Mouse (Mus musculus): ENCODE measurements around the gene Rbfox3. TPM values are rescaled to one million over a fixed set of nuclear protein-coding genes. Genes with fewer than 3 reads are reported as not detected.

Rbfox3 gene
- polyA plus RNA-seq, 2 experiments, result 0.08 to 0.17 TPM

DNA sequence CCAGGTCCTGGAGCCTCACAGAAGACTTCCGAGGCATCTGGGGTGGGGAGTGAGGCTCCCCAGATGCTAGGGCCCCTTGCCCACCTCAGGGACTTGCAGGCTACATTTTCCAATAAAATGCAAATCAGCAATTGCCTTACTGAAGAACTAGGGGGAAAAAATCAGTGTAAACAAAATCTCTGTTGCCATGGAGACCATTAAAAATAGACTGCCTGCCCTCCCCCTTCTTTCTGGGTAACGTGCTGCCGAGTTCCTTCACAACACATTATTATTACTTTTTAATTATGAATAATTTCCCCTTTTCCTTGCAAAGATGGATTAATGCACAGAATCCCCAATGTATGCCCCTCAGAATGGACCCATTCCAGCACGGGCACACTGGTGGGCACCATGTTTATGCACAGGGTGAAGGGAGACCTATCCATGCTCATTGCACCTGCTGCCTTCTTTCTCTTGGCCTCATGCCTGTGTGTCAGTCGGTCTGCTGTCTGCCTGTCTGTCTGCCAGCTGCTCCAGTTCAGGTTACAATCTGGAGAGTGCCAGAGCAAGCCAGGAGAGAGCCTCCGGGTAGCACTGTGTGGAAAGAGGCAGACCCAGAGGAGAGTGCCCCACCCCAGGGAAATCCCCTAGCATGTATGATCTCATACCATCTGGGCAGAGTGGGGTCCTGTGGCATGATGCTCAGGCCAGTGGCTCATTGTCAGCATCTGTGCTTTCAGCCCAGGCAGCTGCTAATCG lies 159.3 kb downstream of the Rbfox3 start:
- Histone ChIP-seq H3K36me3 (replicated peaks; ENCODE audit: control insufficient read depth, insufficient read depth, low read depth) (no peaks in the 10 kb centered on the region), H3K27ac (no peak overlapping the region), H3K9ac (replicated peaks) (no peak overlapping the region), H3K9me3 (ENCODE audit: control insufficient read depth, low read length) (no peaks in the 10 kb centered on the region), H3K4me1 (replicated peaks; ENCODE audit: control insufficient read depth in 2 of 2, insufficient read depth in 2 of 2, low read length in 1 of 2) (no peaks in the 10 kb centered on the region), H3K4me3 (ENCODE audit: insufficient read depth in 1 of 2, low read depth in 2 of 2, low read length in 2 of 2) (no peak overlapping the region), H3K4me2 (ENCODE audit: low read depth) (no peak overlapping the region), H3K27me3 (ENCODE audit: control insufficient read depth, insufficient read depth, low read length) (no peaks in the 10 kb centered on the region)
- no peak for ATAC-seq (ENCODE audit: insufficient read depth)
- WGBS (ENCODE audit: insufficient replicate concordance), result 40% methylated on average over 7 of the region's 7 CpGs
- TF ChIP-seq CTCF (IDR thresholded peaks at IDR 0.05; ENCODE audit: low read depth), result no peak
- TF ChIP-seq EP300 (IDR thresholded peaks at IDR 0.05; ENCODE audit: low read depth), result no peak
- no peak for DNase-seq (ENCODE audit: low read depth in 3 of 3, low spot score in 3 of 3)

DNA sequence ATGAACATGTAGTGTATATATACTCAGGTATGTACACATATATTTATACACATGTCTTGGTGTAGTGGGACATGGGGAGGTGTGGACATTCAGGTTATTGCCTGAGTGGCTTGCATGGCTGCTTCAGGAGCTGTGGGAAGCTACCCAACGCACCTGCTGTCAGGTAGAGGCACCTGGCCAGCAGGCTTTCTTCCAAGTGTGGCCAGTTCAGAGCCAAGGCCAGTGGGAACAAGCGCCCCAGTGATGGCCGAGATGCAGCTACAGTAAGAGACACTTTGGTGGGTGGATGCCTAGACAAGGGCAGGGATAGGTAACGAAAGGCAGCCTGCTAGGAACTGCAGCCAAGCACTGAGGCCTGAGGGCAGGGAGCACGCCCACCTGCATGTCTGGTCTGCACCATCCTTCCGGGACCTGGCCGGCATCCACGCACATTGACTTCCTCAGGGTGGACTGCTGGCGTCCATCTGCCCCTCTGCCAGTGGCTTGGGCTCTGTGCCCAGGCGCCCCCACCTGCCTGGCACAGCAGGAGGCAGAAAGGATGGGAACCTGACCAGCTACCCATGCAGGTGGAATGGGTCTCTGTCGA lies 160.6 kb downstream of the Rbfox3 start:
- WGBS (ENCODE audit: insufficient replicate concordance), result 61% methylated on average over 11 of the region's 11 CpGs
- ATAC-seq (ENCODE audit: insufficient read depth) (no peak), DNase-seq (ENCODE audit: low read depth in 3 of 3, low spot score in 3 of 3) (no peak)
- Histone ChIP-seq H3K4me1 (replicated peaks; ENCODE audit: control insufficient read depth in 2 of 2, insufficient read depth in 2 of 2, low read length in 1 of 2) (no peaks in the 10 kb centered on the region), H3K9me3 (ENCODE audit: control insufficient read depth, low read length) (no peaks in the 10 kb centered on the region), H3K4me3 (ENCODE audit: insufficient read depth in 1 of 2, low read depth in 2 of 2, low read length in 2 of 2) (no peak overlapping the region), H3K9ac (replicated peaks) (no peak overlapping the region), H3K27me3 (ENCODE audit: control insufficient read depth, insufficient read depth, low read length) (no peaks in the 10 kb centered on the region), H3K36me3 (replicated peaks; ENCODE audit: control insufficient read depth, insufficient read depth, low read depth) (no peaks in the 10 kb centered on the region), H3K27ac (no peak overlapping the region), H3K4me2 (ENCODE audit: low read depth) (no peak overlapping the region)
- TF ChIP-seq EP300 (IDR thresholded peaks at IDR 0.05; ENCODE audit: low read depth) (no peak), CTCF (IDR thresholded peaks at IDR 0.05; ENCODE audit: low read depth) (no peak)

DNA sequence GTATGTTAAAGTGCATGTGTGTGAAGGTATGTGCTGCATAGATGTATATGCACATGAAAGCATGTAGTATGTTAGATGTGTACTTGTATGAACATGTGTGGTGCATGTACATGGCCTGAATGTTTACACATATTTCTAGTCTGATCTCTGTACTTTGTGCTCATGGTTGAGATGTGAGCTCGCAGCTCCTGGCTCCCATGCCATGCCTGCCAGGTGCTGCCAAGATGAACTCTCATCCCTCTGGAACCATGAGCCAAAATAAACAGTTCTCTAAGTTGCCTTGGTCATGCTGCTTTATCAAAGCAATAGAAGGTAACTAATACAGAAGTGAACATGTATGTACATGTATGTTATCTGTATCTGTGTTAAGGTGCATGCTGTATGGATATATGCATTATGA lies 161.9 kb downstream of the Rbfox3 start:
- Histone ChIP-seq H3K27me3 (ENCODE audit: control insufficient read depth, insufficient read depth, low read length) (no peaks in the 10 kb centered on the region; the same call in 1 of the 2 replicates), H3K4me1 (replicated peaks; ENCODE audit: control insufficient read depth in 2 of 2, insufficient read depth in 2 of 2, low read length in 1 of 2) (no peaks in the 10 kb centered on the region), H3K9ac (replicated peaks) (no peak overlapping the region), H3K27ac (no peak overlapping the region), H3K4me3 (ENCODE audit: insufficient read depth in 1 of 2, low read depth in 2 of 2, low read length in 2 of 2) (no peak overlapping the region), H3K36me3 (replicated peaks; ENCODE audit: control insufficient read depth, insufficient read depth, low read depth) (no peaks in the 10 kb centered on the region), H3K9me3 (ENCODE audit: control insufficient read depth, low read length) (no peaks in the 10 kb centered on the region), H3K4me2 (ENCODE audit: low read depth) (no peak overlapping the region)
- ATAC-seq (ENCODE audit: insufficient read depth), result no peak
- TF ChIP-seq EP300 (IDR thresholded peaks at IDR 0.05; ENCODE audit: low read depth) (no peak), CTCF (IDR thresholded peaks at IDR 0.05; ENCODE audit: low read depth) (no peak)
- no peak for DNase-seq (ENCODE audit: low read depth in 3 of 3, low spot score in 3 of 3)
- 52% methylated on average over 1 of the region's 1 CpGs for WGBS (ENCODE audit: insufficient replicate concordance)

DNA sequence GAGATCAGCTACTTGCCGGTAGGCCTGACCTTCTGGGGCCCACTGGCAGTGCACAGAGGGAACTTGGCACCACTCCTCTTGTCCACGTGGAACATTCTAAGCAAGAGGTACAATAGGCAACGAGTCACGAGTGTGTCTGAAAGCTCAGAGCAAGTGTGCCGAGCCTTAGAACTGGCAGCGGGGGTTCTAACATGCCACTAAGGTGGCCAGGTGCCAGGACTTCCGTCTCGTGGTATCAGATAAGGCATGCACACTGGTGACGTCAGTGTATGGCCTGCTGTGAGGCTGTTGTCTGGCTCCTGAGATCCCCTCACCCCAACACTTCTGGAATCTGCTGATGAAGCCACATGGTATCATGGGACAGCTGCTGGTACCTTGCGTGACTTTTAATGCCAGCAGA lies 162.8 kb downstream of the Rbfox3 start:
- Histone ChIP-seq H3K27me3 (ENCODE audit: control insufficient read depth, insufficient read depth, low read length) (no peaks in the 10 kb centered on the region; the same call in 1 of the 2 replicates), H3K9me3 (ENCODE audit: control insufficient read depth, low read length) (no peaks in the 10 kb centered on the region), H3K4me2 (ENCODE audit: low read depth) (no peak overlapping the region), H3K27ac (no peak overlapping the region), H3K4me3 (ENCODE audit: insufficient read depth in 1 of 2, low read depth in 2 of 2, low read length in 2 of 2) (no peak overlapping the region), H3K9ac (replicated peaks) (no peak overlapping the region), H3K36me3 (replicated peaks; ENCODE audit: control insufficient read depth, insufficient read depth, low read depth) (no peaks in the 10 kb centered on the region), H3K4me1 (replicated peaks; ENCODE audit: control insufficient read depth in 2 of 2, insufficient read depth in 2 of 2, low read length in 1 of 2) (no peaks in the 10 kb centered on the region)
- no peak for DNase-seq (ENCODE audit: low read depth in 3 of 3, low spot score in 3 of 3)
- 51% methylated on average over 10 of the region's 10 CpGs for WGBS (ENCODE audit: insufficient replicate concordance)
- no peak for TF ChIP-seq CTCF (IDR thresholded peaks at IDR 0.05; ENCODE audit: low read depth)
- no peak for TF ChIP-seq EP300 (IDR thresholded peaks at IDR 0.05; ENCODE audit: low read depth)
- ATAC-seq (ENCODE audit: insufficient read depth), result no peak

DNA sequence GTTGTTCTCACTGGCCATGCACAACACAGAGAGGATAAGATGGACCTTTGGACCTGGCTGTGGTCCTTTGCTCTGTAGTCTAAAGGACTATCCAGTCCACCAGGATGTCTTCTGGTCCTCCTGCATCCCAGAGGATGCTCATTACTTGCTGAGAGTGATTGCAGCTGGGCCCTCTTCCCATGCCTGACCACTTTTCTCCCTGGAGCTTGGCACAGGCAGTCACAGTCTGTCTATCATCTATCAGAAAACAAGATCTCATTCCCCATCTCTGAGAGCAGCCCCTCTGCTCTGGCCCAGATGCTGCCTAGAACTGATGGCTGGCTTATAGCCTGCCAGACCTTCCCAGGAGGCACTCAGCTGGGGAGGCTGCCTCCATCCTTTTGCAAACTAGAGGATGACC lies 166.1 kb downstream of the Rbfox3 start:
- Histone ChIP-seq H3K4me2 (ENCODE audit: low read depth) (no peak overlapping the region), H3K27ac (no peak overlapping the region), H3K9me3 (ENCODE audit: control insufficient read depth, low read length) (no peaks in the 10 kb centered on the region), H3K27me3 (ENCODE audit: control insufficient read depth, insufficient read depth, low read length) (no peaks in the 10 kb centered on the region; the same call in 1 of the 2 replicates), H3K4me3 (ENCODE audit: insufficient read depth in 1 of 2, low read depth in 2 of 2, low read length in 2 of 2) (no peak overlapping the region), H3K36me3 (replicated peaks; ENCODE audit: control insufficient read depth, insufficient read depth, low read depth) (no peaks in the 10 kb centered on the region), H3K9ac (replicated peaks) (no peak overlapping the region), H3K4me1 (replicated peaks; ENCODE audit: control insufficient read depth in 2 of 2, insufficient read depth in 2 of 2, low read length in 1 of 2) (no peaks in the 10 kb centered on the region)
- TF ChIP-seq CTCF (IDR thresholded peaks at IDR 0.05; ENCODE audit: low read depth), result no peak
- TF ChIP-seq EP300 (IDR thresholded peaks at IDR 0.05; ENCODE audit: low read depth), result no peak
- ATAC-seq (ENCODE audit: insufficient read depth) (no peak), DNase-seq (ENCODE audit: low read depth in 3 of 3, low spot score in 3 of 3) (no peak)

Data from liver, embryonic 14.5 days (tissue).